In genomic region chr9:62510530-62510936, GRCm38 (mm10) we compare ENCODE assay signal across 8 mouse cellular contexts. TPM values are rescaled to one million over a fixed set of nuclear protein-coding genes. Genes with fewer than 3 reads are reported as not detected.
A peak's percentile ranks its signal among the peaks of the same experiment; 100 is the strongest.
DNase-seq lines count a peak whose midpoint lies in the region; ATAC-seq lines count a peak whose summit lies in the region.

No protein-coding gene starts in this region.

- H3K27me3 ChIP-seq in lung, embryonic 16.5 days (ENCODE audit: control insufficient read depth, insufficient read depth, low read depth, low read length), result no peaks in the 10 kb centered on the region
- no peaks in the 10 kb centered on the region for H3K27me3 ChIP-seq in neural tube, embryonic 14.5 days (ENCODE audit: control insufficient read depth, insufficient read depth, low read length)

- intact Hi-C loops in left cerebral cortex, postnatal 36 days (cut with DNase I), result no loop called here

- H3K9me3 ChIP-seq in lung, embryonic 16.5 days (ENCODE audit: control insufficient read depth, low read length), result no peaks in the 10 kb centered on the region
- H3K9me3 ChIP-seq in neural tube, embryonic 14.5 days (ENCODE audit: control insufficient read depth, low read length), result no peaks in the 10 kb centered on the region

- no peak for DNase-seq in lung, postnatal 4 days
- peak; percentile 68 for DNase-seq in embryo, embryonic 10.5 days (ENCODE audit: low spot score)
- DNase-seq in kidney, adult 9 months, result peak; percentile 63
- no peak for DNase-seq in left cerebral cortex, postnatal 36 days (ENCODE audit: low spot score in 2 of 2)
- DNase-seq in adrenal gland, adult 18-20 months (ENCODE audit: low spot score in 2 of 2), result no peak

- H3K27ac ChIP-seq in lung, embryonic 16.5 days (ENCODE audit: low read length), result no peak overlapping the region
- H3K27ac ChIP-seq in neural tube, embryonic 14.5 days (ENCODE audit: low read depth, low read length), result peak overlapping the region; percentile 0; the same call in 1 of the 2 replicates

- H3K4me1 ChIP-seq in lung, embryonic 16.5 days (replicated peaks; ENCODE audit: control insufficient read depth, insufficient read depth, low read length), result peaks cover 23% of the 10 kb centered on the region
- H3K4me1 ChIP-seq in neural tube, embryonic 14.5 days (ENCODE audit: control insufficient read depth, insufficient read depth, low read length), result peaks cover 21% of the 10 kb centered on the region; the same call in 1 of the 2 replicates

- ATAC-seq in lung, embryonic 16.5 days (ENCODE audit: low read depth), result peak; percentile 47
- peak; percentile 80 for ATAC-seq in neural tube, embryonic 14.5 days (ENCODE audit: low read depth)
- no peak for ATAC-seq in cerebellum, adult (ENCODE audit: insufficient number of reproducible peaks, low FRiP score, low TSS enrichment)

- H3K4me3 ChIP-seq in lung, embryonic 16.5 days (ENCODE audit: low read length), result no peak overlapping the region
- no peak overlapping the region for H3K4me3 ChIP-seq in neural tube, embryonic 14.5 days (ENCODE audit: low read depth, low read length)

- no peak overlapping the region for H3K9ac ChIP-seq in lung, embryonic 16.5 days (ENCODE audit: low read length)
- no peak overlapping the region for H3K9ac ChIP-seq in neural tube, embryonic 14.5 days (replicated peaks; ENCODE audit: low read depth, low read length)

- H3K4me2 ChIP-seq in lung, embryonic 16.5 days (ENCODE audit: low read depth, low read length), result no peak overlapping the region
- no peak overlapping the region for H3K4me2 ChIP-seq in neural tube, embryonic 14.5 days (ENCODE audit: low read depth, low read length)

- WGBS in lung, embryonic 16.5 days, result 46% methylated on average over 4 of the region's 4 CpGs
- 34% methylated on average over 4 of the region's 4 CpGs for WGBS in neural tube, embryonic 14.5 days

- H3K36me3 ChIP-seq in lung, embryonic 16.5 days (ENCODE audit: control insufficient read depth, insufficient read depth, low read length), result no peaks in the 10 kb centered on the region
- no peaks in the 10 kb centered on the region for H3K36me3 ChIP-seq in neural tube, embryonic 14.5 days (ENCODE audit: control insufficient read depth, insufficient read depth, low read length)

RNA-seq across cellular contexts. Expression of gene Coro2b, which starts 26.3 kb away (rescaled TPM):
- 21.6 and 24.6 TPM in 2 replicates for polyA plus RNA-seq in lung, embryonic 16.5 days (2015; fragmentation: Nextera tagmentation; extraction: Ambion mirVana)
- polyA plus RNA-seq in neural tube, embryonic 14.5 days (2014; fragmentation: Nextera tagmentation; extraction: Ambion mirVana), result 32.5 and 34.5 TPM in 2 replicates
- 100 to 1,000 TPM; 171 to 177 TPM for total RNA-seq in left cerebral cortex, postnatal 36 days (2021)
- 10 to 100 TPM; 10.5 to 14.8 TPM for total RNA-seq in adrenal gland, adult 18-20 months (2021)

Comparison
In these comparisons a context has a peak if more than half of its experiments do, and no peak if none do; other contexts are left out.
1. DNase-seq: peak in embryo, embryonic 10.5 days (single experiment) and kidney, adult 9 months (single experiment); none in lung, postnatal 4 days (0 of 2), left cerebral cortex, postnatal 36 days (0 of 2) and adrenal gland, adult 18-20 months (0 of 2).
2. RNA of gene Coro2b, which starts 26.3 kb away (total RNA-seq): 171 to 177 TPM in left cerebral cortex, postnatal 36 days; 10.5 to 14.8 TPM in adrenal gland, adult 18-20 months; every median in the first group is over 10 times any median in the second.